Mouse (Mus musculus) G1E (cell line): ENCODE data around the gene Habp2.

Experiments used
- CTCF ChIP-seq: IDR thresholded peaks from 2 replicates; pipeline ENCODE4 v1.5.1; 2012; ENCODE audit warnings: low read depth, low read length, inconsistent platforms, mixed read lengths
- POLR2AphosphoS5 ChIP-seq: IDR thresholded peaks from 2 replicates; pipeline ENCODE4 v1.6.1; 2012; ENCODE audit warnings: low read depth, low read length, inconsistent platforms; ENCODE audit not compliant: insufficient replicate concordance

- TF ChIP-seq CTCF (no peak), POLR2AphosphoS5 (no peak)
These were observed 13.9 kb downstream of the Habp2 start for GRCm38 (mm10) chr19:56300835-56301234.
